Mouse (Mus musculus) lung, postnatal 4 days (tissue): Measurements from ENCODE around the gene Gm5142.

Experiments
- DNase-seq, 2 experiments: peaks; one replicate each; pipeline ENCODE4 v3.0.0; 2021

Gene Gm5142

DNA sequence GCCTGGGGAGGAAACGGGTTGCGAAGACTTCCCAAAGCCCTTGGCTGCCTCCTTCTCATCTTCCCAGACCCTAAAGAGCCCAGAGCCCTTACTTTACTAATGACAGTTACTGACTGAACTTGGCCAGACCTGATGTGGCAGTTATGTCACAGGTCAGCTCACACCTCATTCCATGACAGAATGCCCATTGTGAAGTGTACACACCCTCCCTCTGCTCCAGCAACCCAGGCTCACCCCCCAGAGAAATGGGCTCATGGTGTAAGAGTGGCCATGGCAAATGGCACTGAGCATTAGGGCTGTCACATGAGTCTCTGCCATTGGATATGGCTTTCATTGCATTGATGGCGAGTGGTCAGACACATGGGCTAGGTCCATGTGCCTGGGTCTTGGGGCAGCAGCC lies at the start of gene Gm5142:
Gene Gm5142, minus strand, starts transcription at position 101 of the 400 bp plus-strand sequence.
- no peak for DNase-seq

DNA sequence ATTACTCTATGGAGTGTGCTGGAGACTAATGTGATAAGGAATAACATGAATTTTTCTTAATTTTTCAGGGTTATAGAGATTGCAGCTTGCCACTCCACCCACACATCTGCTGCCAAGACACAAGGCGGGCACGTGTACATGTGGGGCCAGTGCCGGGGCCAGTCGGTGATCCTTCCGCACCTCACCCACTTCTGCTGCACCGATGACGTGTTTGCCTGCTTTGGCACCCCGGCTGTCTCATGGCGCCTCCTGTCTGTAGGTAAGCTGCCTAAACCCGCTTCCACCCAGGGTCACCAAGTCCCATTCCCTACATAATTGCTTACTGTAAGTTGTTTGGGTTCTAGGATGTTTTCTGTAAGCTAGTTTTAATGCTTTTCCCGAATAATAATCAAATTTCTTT lies 47.7 kb upstream of the Gm5142 start:
- DNase-seq = no peak

DNA sequence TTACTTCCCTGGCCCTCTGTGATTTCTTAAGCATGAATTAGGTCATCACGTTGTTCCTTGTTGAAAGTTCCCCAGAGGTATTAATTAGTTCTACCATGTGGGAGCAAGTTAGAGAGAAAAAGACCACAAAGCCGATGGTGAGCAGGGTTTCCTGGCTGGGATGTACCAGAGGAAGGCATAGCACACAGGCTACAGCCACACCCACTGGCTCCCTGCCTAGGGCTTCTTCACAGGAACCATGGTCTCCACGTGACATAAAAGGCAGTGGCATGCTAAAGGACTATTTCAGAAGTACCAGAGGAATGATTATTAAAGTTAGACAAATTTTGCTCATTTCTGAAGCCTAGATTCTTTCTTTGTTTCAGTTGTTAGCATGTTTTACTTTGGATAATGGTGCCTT lies 40.7 kb upstream of the Gm5142 start:
- no peak for DNase-seq

DNA sequence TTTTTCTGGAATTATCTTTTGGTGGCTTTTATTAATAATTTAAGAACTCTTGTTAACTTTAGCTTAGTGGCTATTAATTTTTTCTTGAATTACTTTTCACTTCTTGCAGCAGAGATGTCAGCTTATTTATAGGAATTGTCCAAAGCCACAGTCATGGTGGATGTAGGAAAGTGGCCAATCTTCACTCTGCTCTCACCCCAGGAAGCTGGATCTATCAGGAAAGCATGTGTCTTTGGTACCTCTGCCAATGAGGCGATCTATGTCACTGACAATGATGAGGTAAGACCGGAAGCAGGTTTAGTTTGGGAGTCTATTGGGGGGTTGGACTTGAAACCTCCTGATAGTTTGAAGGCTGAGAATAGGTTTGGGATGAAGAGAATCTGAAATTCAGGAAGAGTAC lies 31.3 kb upstream of the Gm5142 start:
- DNase-seq = no peak

DNA sequence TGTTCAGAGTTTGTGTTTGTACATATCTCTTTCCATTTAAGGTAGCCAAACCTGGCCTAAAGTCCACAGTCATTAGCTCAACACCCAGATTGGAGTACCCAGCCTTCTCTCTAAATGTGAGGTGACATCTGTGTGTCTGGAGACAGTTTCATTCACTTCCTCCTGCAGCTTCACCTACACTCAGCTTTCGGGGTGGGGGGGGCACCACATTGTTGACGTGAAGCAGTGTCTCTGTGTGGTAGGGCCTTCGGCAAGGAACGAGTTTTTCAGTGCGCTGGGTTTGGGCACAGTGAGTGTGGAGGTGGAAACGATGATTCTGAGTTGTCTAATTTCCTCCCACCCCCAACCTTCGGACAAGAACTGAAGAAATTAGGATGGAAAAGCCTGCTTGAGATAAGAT lies 30.5 kb upstream of the Gm5142 start:
- no peak for DNase-seq

DNA sequence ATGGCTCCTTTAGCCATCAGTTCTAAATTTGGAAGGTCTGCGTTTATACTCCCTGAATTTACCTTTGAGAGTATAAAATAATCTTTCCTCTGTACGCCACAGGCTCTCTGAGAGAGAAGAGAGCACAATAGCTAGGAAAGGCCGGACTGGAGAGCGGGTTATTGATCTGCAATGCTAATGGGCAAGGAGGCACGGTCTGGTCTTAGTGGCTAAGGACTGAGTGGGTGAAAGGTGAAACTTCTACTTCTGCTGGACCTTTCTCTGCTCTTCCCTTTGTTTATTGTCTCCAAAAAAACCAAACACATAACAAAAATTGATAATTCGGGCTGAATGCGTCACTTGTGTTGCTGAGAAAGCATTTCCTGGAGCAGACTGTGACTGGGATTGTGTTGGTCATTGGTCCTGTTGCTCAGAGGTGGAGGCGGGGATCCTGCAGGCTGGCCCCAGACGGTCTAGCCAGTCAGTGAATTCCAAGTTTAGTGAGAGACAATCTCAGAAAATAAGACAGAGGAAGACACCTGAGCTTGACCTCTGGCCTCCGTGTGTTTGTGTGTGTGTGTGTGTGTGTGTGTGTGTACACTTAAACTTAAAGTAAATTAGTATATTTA lies 27.5 kb upstream of the Gm5142 start:
- no peak for DNase-seq

DNA sequence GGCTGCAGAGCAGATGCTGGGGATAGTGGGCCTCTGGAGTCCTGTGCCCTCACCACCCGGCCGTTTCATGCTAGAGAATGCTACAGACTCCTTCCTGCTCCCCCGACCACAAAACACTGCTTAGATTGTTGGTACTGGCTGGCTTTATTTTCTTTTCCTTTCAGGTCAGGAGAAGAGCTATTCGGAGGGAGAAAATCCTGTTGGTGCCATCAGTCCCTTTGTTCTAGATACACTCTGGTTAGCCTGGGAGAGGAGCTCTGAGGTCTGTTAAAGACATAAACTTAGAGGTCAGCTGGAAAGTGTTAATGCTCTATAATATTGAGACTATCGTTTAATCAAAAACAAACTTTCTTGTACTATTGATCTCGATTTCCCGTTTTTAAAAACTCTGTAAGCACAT lies 26.9 kb upstream of the Gm5142 start:
- DNase-seq = no peak

DNA sequence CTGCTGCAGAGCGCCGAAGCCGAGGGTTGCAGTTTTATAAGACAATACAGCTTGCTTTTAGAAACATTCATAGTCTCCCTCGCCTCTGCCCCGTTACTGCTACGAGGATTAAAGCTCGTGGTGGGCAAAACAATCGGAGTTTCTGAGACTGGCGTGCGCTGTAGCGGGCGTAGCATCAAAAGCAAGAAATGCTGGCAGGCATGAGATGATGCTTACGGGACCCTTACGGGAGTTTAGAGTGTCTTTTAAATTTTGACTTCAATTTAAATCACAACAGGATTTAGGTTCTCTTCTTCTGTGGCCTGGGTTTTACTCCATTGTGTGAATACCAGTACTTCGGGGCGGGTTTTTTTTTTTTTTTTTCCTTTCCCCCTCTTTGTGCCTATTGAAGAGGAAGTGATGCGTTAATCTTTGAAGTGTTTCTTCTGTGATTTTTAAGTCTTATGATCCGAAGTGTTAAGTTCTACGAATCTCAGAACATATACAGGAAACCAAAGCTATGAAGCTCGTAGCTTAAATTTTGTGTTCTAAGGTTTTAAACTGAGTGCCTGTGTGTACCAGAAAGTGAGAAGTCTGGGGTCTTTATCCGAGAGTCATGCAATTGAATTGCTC lies 23.2 kb upstream of the Gm5142 start:
- DNase-seq = no peak

DNA sequence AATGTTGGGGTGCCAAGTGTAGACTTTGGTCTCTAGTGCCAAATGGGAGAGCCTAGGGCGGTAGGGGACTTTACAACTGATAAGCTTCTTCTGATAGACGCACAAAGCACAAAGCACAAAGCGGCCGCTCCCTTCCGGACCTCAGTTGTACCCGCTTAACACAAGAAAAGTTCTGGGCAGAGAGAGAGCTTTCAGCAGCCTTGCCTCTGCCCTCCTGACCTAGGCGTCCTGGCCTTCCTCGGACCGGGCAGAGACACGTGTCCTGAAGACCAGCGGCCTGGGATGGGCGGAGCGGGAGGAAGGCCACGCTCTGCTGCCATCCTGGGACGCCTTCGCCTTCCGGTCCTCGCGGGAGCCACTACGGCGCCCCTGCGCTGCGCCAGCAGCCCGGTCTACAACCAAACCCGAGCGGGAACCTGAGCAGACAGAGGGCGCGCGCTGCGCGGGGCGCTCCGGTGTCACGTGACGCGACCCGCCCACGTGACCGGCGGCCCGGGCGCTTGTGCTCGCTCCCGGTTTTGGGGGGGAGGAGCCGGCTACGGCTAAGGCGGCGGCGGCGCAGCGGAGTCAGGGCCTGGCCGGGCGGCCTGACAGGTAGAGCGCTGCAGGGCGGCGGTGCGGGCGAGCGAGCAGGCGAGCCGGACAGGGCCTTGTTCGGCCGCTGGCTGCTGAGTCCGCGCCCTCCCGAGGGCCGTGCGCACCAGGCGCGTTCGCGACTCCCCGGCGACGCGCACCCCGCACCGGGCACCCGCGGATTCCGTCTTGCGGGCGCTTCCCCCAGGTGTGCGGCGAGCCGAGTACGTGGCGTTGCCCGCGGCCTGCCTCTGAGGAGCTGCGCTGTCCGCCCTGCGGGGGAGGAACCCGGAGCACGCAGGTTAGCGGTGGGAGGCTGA lies 22.4 kb upstream of the Gm5142 start, which contains the start of gene Rcbtb1:
Gene Rcbtb1, plus strand, starts transcription at position 499 of the 893 bp plus-strand sequence.
- DNase-seq = peak; percentile 94 to 97

DNA sequence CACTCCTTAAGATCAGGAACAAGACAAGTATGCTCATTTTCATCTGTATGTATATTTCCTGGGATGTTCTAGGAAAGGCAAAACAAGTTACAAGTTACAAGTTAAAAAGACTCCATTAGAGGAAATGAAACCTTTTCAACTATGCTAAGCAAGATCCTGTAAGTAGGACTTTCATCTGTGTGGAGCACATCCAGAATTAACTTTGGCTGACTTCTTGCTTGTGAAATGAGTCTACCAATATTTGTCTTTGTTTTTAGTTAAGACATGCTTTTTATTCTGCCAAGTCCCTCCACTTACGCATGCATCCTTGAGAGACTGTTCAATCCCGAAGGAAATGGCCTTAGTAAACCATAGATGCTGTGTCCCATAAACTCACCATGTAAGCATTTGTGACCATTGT lies 7.6 kb upstream of the Gm5142 start:
- no peak for DNase-seq

DNA sequence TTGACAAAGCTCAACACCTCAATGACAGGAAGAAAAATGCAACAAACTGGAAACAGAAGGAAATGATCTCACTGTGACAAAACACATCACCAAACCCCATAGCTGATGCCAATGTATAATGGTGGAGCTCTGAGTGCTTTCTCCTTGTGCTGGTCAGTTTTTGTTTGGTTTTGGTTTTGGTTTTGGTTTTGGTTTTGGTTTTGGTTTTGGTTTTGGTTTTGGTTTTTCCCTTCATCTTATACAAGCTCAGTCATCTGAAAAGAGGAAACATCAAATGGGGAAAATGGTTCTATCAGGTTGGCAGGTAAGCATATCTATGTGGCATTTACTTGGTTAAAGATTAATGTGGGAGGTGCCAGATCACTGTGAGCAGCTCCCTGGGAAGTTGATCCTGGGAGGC lies 7.0 kb upstream of the Gm5142 start:
- no peak for DNase-seq

DNA sequence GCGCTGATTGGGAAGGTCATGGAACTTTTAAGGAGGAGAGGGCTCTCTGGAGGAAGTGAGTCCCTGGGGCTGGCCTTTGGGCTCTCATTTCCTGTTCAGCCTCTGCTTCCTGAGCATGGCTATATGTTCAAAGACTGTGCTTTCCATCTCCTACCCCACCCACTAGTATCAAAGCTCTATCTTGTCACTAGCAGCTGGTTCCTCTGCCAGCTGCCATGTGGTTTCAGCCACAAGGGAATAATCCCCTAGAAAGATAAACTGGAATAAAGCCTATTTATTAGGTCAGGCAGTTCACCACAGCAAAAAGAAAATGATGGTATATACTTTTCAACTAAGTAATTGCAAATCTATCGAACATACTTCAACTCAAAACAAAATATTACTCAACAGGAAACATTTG lies 4.2 kb upstream of the Gm5142 start:
- DNase-seq = no peak

DNA sequence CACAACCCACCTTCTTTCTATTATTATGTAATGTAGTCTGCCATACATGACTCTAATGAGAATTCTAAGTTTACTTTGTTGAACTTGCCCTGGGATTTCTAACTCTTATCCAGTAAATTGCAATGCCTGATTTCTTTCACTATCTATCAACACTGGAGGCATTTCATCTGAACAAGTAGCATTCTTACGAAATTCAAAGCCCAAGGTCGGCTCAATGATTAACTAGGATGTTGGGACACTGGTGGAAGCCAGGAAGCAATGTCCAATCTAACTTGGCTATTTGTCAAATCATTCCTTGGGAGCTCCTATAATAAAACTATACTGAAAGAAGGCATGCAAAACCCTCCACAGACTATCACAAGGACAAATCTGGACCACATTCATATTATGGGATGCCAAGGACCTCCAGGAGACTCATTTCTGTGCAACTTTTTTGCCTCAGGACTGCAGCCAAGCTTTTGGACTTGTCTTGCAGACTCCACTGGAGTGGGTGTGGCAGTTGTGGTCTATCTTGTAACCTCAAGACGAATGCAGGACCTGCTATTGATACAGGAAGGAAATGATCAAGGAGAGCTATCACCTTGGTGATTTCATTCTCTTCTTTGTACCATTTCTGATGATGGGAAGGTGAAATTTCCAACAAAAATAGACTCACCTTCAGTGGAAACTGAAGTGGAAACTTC lies 21.4 kb downstream of the Gm5142 start:
- DNase-seq = no peak

DNA sequence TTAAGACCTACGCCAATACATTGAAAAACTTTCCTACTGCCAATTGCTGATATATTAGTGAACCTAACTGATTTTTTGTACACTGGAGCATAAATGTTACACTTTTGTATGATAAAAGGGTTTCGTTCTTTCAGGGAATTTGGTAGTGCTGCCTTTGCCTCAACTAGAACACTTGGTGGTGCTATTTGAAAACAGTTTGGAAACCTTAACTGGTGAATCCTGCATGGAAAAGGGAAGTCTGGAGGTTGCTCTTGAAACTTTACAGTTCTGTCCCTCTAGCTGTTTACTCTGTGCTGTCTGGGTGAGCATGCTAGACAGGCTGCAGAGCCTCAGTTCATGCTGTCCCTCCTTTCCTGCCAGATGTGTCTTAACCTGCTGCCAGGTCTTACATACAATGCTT lies 23.0 kb downstream of the Gm5142 start:
- DNase-seq = no peak

DNA sequence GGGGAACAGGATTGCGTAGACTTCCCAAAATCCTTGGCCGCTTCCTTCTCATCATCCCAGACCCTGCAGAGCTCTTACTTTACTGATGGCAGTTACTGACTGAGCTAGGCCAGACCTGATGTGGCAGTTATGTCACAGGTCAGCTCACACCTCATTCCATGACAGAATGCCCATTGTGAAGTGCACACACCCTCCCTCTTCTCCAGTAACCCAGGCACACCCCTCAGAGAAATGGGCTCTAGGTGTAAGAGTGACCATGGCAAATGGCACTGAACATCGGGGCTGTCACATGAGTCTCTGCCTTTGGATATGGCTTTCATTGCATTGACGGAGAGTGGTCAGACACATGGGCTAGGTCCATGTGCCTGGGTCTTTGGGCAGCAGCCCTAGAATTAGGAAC lies 35.8 kb downstream of the Gm5142 start, which contains the start of gene 1700129C05Rik:
Gene 1700129C05Rik, minus strand, starts transcription at position 101 of the 400 bp plus-strand sequence.
- no peak for DNase-seq

DNA sequence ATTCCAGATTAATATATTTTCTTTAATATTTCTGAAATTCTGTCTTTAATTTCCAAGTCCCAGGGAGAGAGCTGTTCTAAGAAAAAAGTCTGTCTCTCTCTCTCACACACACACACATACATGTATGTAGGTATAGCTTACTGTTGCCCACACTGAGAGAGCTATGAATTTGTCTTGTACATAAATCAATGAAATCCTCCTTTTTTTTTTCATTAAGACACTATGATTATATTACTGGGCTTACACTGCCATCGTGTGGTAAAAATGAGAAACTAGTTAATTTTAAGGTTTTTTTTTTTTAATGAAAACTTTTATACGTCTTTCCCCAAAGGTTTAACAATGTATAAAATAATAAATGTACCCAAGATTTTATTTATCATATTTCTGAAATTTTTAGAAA lies 64.3 kb downstream of the Gm5142 start:
- no peak for DNase-seq
